Mouse (Mus musculus) limb, embryonic 15.5 days (tissue): ENCODE results near the gene Smok2b. TPM values are rescaled to one million over a fixed set of nuclear protein-coding genes. Genes with fewer than 3 reads are reported as not detected.
A peak's percentile ranks its signal among the peaks of the same experiment; 100 is the strongest.
"Not testable (repeated sequence)": the region's sequence is repeated elsewhere in the genome, so short reads cannot be mapped to it uniquely, and the experiment has no call there.

Experiments
- ATAC-seq: fragments of 200-750 bp; cut with Nextera tagmentation; 2 replicates; pipeline ENCODE4 v1.8.0; 2017; ENCODE audit warnings: low read depth, moderate TSS enrichment; ENCODE audit not compliant: insufficient number of reproducible peaks, low FRiP score, low TSS enrichment
- H3K27ac ChIP-seq: fragments of 300-500 bp; sonication (generic); 2 replicates; pipeline ENCODE4 v1.5.1; 2015; ENCODE audit warnings: moderate library complexity, mild to moderate bottlenecking, inconsistent platforms
- H3K27me3 ChIP-seq: fragments of 300-500 bp; sonication (generic); 2 replicates; pipeline ENCODE4 v1.6.1; 2015; ENCODE audit warnings: inconsistent platforms
- H3K36me3 ChIP-seq: fragments of 300-500 bp; sonication (generic); 2 replicates; pipeline ENCODE4 v1.6.1; 2015; ENCODE audit warnings: inconsistent platforms
- H3K4me1 ChIP-seq: fragments of 300-500 bp; sonication (generic); 2 replicates; pipeline ENCODE4 v1.6.1; 2015; ENCODE audit warnings: inconsistent platforms
- H3K4me2 ChIP-seq: fragments of 300-500 bp; sonication (generic); 2 replicates; pipeline ENCODE4 v1.6.1; 2015; ENCODE audit warnings: mild to moderate bottlenecking, inconsistent platforms
- H3K4me3 ChIP-seq: fragments of 300-500 bp; sonication (generic); 2 replicates; pipeline ENCODE4 v1.5.1; 2015; ENCODE audit warnings: mild to moderate bottlenecking, inconsistent platforms
- H3K9ac ChIP-seq: fragments of 300-500 bp; sonication (generic); 2 replicates; pipeline ENCODE4 v1.6.1; 2015; ENCODE audit warnings: inconsistent platforms
- H3K9me3 ChIP-seq: fragments of 300-500 bp; sonication (generic); 2 replicates; pipeline ENCODE4 v1.6.1; 2016; ENCODE audit warnings: inconsistent platforms
- WGBS: fragments of 180-500 bp; shearing (Covaris S2); methylation state at CpG from one replicate; pipeline ENCODE4 v1.1.7; 2015; 5-methylcytosine and 5-hydroxymethylcytosine counted together
- polyA plus RNA-seq: library from polyadenylated mRNA; unstranded; fragments of >200 nt; fragmentation: Nextera tagmentation; extraction: Ambion mirVana; gene quantifications from 2 replicates; pipeline ENCODE4 v1.2.1, GENCODE M21; 2015

Gene Smok2b
- polyA plus RNA-seq = not detected in 2 replicates

DNA sequence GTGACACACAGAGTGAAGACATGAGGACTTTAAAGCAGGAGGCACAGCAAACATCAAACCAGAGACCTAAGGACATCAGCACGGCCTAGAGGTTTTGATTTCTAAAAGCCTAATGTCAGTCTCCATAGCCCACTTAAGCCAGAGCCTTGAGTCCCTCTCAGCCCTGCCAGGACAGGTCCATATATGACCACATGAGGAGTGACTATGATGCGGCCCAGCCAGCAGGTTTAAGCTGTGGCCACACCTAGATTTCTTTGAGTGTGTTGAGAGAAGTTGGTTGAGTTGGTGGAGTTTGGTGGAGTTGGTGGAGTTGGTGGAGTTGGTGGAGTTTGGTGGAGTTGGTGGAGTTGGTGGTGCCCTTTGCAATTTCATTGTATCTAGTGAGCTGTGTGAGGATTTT is at the start of gene Smok2b:
TSS of gene Smok2b (plus strand) at position 301 of the 400 bp plus-strand sequence.
- not testable (repeated sequence) for ATAC-seq, H3K4me3 ChIP-seq, H3K36me3 ChIP-seq, H3K27ac ChIP-seq, H3K27me3 ChIP-seq, H3K4me2 ChIP-seq, H3K4me1 ChIP-seq, H3K9ac ChIP-seq
- peaks cover 56% of the 10 kb centered on the region for H3K9me3 ChIP-seq
- 77% methylated on average over 2 of the region's 2 CpGs for WGBS

DNA sequence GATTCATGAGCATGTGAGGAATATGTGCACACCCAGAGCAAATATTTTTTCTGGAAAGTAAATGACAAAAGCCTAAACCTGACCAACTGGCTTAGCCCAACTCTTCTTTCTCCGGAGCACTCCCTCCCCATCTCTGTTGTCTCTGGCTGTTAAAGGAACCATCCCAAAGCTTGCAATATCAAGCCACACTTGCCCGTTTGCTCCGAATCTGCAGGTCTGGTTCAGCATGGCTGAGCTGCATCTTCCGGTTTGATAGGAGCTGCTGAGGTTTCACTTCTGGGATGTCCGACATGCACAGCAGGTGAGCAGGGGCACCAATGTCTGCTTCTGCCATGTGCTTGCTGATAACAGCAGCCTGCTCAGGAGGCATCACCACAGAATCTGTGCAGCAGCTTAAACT is 49.6 kb upstream of the Smok2b start:
- H3K9ac ChIP-seq, H3K27me3 ChIP-seq, H3K36me3 ChIP-seq, ATAC-seq, H3K9me3 ChIP-seq, H3K4me1 ChIP-seq, H3K27ac ChIP-seq, H3K4me2 ChIP-seq, H3K4me3 ChIP-seq: not testable (repeated sequence)
- WGBS = 85% methylated on average over 5 of the region's 5 CpGs

- not testable (repeated sequence) for H3K9ac ChIP-seq, H3K36me3 ChIP-seq, H3K9me3 ChIP-seq, ATAC-seq, H3K4me2 ChIP-seq, H3K4me1 ChIP-seq, H3K4me3 ChIP-seq, H3K27me3 ChIP-seq, H3K27ac ChIP-seq
- 69% methylated on average over 3 of the region's 4 CpGs for WGBS
Observed at GRCm38 (mm10) chr17:13182712-13183111, 47.3 kb upstream of the Smok2b start.

- ATAC-seq, H3K36me3 ChIP-seq, H3K9ac ChIP-seq, H3K4me2 ChIP-seq, H3K4me1 ChIP-seq, H3K4me3 ChIP-seq, H3K27ac ChIP-seq, H3K9me3 ChIP-seq, H3K27me3 ChIP-seq: not testable (repeated sequence)
- 81% methylated on average over 5 of the region's 5 CpGs for WGBS
Observed at GRCm38 (mm10) chr17:13184514-13184913, 45.5 kb upstream of the Smok2b start.

- WGBS = 81% methylated on average over 6 of the region's 6 CpGs
- peaks cover 11% of the 10 kb centered on the region for H3K9me3 ChIP-seq
- not testable (repeated sequence) for H3K4me1 ChIP-seq, H3K27me3 ChIP-seq, H3K27ac ChIP-seq, H3K36me3 ChIP-seq, H3K4me3 ChIP-seq, H3K9ac ChIP-seq, H3K4me2 ChIP-seq
- ATAC-seq = 0 out of 2 replicates have a peak, but pooled peaks have one; percentile 12
Observed at GRCm38 (mm10) chr17:13186541-13186940, 43.5 kb upstream of the Smok2b start.

- H3K4me1 ChIP-seq, H3K27ac ChIP-seq, H3K4me3 ChIP-seq, H3K36me3 ChIP-seq, H3K4me2 ChIP-seq, H3K9ac ChIP-seq, H3K27me3 ChIP-seq: not testable (repeated sequence)
- WGBS = 62% methylated on average over 6 of the region's 6 CpGs
- peaks cover 15% of the 10 kb centered on the region for H3K9me3 ChIP-seq
- ATAC-seq = peak; percentile 30; the same call in 1 of the 2 replicates
Observed at GRCm38 (mm10) chr17:13187621-13188020, 42.4 kb upstream of the Smok2b start.

- WGBS = 85% methylated on average over 2 of the region's 2 CpGs
- H3K4me3 ChIP-seq, H3K9ac ChIP-seq, ATAC-seq, H3K27ac ChIP-seq, H3K4me2 ChIP-seq, H3K36me3 ChIP-seq, H3K4me1 ChIP-seq, H3K27me3 ChIP-seq: not testable (repeated sequence)
- peaks cover 15% of the 10 kb centered on the region for H3K9me3 ChIP-seq
Observed at GRCm38 (mm10) chr17:13188846-13189245, 41.2 kb upstream of the Smok2b start.

DNA sequence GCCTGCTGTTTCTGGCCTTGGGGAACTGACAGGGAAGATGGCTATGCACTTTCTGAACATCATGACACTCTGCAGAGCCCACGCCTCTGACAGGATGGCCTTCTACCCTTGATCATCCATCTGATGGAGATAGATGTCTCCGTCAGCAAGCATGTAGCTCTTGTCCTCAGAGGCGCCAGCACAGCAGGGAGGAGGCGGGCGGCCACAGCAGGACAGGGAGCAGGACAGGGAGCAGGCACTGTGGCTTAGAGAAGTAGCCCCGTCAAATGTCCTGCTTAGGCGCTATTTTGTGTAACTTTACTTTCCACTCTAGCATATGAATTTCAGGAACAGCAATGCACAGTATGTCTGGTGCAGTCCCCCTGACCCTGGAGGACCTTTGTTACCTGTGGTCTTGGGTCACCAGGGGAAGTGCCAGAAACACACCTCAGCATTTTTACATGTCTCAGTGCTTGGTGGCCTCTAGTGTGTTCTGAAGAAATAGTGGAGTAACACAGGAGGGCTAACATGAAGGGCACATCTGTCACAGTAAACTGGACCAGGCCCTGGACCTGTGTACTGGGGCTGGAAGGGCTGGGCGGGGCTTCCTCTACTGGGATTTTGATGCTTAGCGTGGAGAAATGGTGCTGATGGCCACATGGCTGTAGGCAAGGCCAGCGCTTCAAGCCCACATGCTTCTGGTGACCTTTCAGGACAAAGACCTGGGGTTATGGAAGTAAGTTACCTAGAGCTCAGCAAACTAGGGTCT is 39.0 kb upstream of the Smok2b start:
- H3K4me3 ChIP-seq, H3K4me1 ChIP-seq, H3K9ac ChIP-seq, H3K27me3 ChIP-seq, ATAC-seq, H3K4me2 ChIP-seq, H3K36me3 ChIP-seq, H3K27ac ChIP-seq: not testable (repeated sequence)
- peaks cover 24% of the 10 kb centered on the region for H3K9me3 ChIP-seq
- WGBS = 83% methylated on average over 10 of the region's 10 CpGs

DNA sequence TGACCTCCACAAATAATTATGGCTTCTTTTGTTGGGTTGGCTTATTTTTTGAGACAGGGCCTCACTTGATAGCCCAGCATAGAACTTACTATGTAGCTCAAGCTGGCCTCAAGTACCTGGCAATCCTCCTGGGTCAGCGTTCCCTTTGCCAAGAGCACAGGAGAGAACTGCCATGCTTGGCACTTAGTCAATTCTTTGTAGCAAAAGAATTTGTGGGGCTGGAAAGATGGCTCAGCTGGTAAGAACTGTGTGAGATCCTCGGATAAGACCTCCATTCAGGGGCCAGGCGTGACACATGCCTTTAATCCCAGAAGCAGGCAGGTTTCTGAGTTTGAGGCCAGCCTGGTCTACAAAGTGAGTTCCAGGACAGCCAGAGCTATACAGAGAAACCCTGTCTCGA is 33.6 kb upstream of the Smok2b start:
- 63% methylated on average over 4 of the region's 4 CpGs for WGBS
- H3K4me1 ChIP-seq, H3K27me3 ChIP-seq, H3K4me2 ChIP-seq, ATAC-seq, H3K36me3 ChIP-seq, H3K27ac ChIP-seq, H3K9ac ChIP-seq, H3K4me3 ChIP-seq: not testable (repeated sequence)
- H3K9me3 ChIP-seq = peaks cover 27% of the 10 kb centered on the region

GRCm38 (mm10) chr17:13198812-13199211 is 31.2 kb upstream of the Smok2b start:
- not testable (repeated sequence) for H3K27me3 ChIP-seq, H3K4me1 ChIP-seq, H3K4me3 ChIP-seq, H3K36me3 ChIP-seq, H3K4me2 ChIP-seq, H3K9ac ChIP-seq, H3K27ac ChIP-seq, ATAC-seq
- H3K9me3 ChIP-seq = peaks cover 26% of the 10 kb centered on the region
- WGBS = 88% methylated on average over 2 of the region's 2 CpGs

GRCm38 (mm10) chr17:13199880-13200409 is 30.1 kb upstream of the Smok2b start:
- ATAC-seq = peak; percentile 66
- H3K27me3 ChIP-seq, H3K27ac ChIP-seq, H3K4me1 ChIP-seq, H3K4me3 ChIP-seq, H3K36me3 ChIP-seq, H3K9ac ChIP-seq, H3K4me2 ChIP-seq: not testable (repeated sequence)
- WGBS = 68% methylated on average over 8 of the region's 9 CpGs
- peaks cover 26% of the 10 kb centered on the region for H3K9me3 ChIP-seq

DNA sequence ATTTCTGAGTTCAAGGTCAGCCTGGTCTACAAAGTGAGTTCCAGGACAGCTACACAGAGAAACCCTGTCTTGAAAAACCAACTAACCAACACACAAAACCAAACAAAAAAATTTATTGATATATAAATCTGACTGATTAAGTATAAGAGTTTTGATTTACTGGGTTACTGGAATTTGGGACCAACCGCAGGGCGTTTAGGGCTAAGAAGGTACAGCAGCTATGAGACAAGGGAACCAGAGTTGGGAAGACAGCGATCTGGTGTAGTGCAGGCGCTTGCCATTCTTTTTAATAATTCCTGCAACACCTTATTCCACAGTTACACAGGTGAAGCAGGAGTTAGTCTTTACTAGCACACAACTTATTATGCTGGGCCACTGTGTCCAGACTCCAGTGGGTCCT is 28.5 kb upstream of the Smok2b start:
- not testable (repeated sequence) for H3K36me3 ChIP-seq, H3K4me1 ChIP-seq, H3K27me3 ChIP-seq, H3K4me3 ChIP-seq, H3K9ac ChIP-seq, H3K27ac ChIP-seq, ATAC-seq, H3K4me2 ChIP-seq
- 0 out of 2 replicates have a peak, but pooled peaks cover 17% of the 10 kb centered on the region for H3K9me3 ChIP-seq
- 86% methylated on average over 4 of the region's 4 CpGs for WGBS
